Mouse (Mus musculus) left cerebral cortex, postnatal 4 days (tissue): ENCODE results near the gene Cdnf. TPM values are rescaled to one million over a fixed set of nuclear protein-coding genes. Genes with fewer than 3 reads are reported as not detected.

Source experiments
- DNase-seq: peaks from one replicate; pipeline ENCODE4 v3.0.0-alpha.2; 2022
- intact Hi-C: fragments of 180-260 bp; cut with DNase I; formaldehyde crosslinking; loops from one replicate; pipeline ENCODE4 v1.15.1; 2025
- total RNA-seq, 2 experiments: library from RNA; stranded (reverse); gene quantifications; 2 replicates each; pipeline ENCODE4 v1.2.3; 2021

Gene Cdnf
- under 1 TPM; 0.40 to 0.44 TPM for total RNA-seq

DNA sequence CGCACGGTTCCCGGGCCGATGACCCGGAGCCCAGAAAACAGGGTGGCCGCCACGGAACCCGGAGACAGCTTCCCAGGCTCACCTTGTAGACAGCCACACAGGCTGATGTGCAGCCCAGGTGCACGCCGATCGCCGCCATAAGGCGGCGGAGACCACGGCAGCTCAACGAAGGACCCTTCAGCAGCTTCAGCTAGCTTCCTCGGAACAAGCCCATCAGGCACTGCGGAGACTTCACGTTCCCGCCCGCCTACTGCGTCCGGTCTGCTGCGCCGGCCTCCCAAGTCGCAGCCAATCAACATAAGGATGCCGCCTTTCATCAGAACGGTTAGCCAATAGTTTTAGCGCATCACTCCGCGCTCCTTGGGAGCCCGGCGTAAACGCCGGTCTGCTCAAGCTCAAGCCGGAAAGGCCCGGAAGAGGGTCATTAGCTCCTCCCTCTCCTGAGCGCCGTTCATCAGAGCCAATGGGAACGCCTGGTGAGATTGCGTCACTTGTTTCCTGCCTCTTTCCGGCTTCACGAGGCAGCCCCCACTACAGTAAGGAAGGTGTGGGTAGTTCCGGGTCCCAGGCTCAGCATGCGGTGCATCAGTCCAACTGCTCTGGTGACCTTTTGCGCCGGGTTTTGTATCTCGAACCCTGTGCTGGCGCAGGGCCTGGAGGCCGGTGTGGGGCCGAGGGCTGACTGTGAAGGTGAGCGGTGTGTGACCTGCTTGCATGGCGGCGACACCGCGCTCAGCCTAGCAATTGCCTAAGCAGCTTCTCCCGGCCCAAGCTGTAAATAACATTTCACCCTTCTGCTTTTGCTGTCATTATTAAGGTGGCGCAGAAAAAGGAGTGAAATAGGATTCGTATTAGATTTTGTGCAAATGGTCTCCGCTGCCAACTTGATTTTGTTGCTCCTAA is at the start of gene Cdnf, which contains the start of the genes Gm45902 and Hspa14:
Gene Cdnf, plus strand, starts transcription at position 479 of the 903 bp plus-strand sequence.
Gene Gm45902, minus strand, starts transcription at position 239 of the 903 bp plus-strand sequence.
Gene Hspa14, minus strand, starts transcription at position 263 of the 903 bp plus-strand sequence.
- intact Hi-C loops, result no loop called here
- peak; percentile 95 for DNase-seq

DNA sequence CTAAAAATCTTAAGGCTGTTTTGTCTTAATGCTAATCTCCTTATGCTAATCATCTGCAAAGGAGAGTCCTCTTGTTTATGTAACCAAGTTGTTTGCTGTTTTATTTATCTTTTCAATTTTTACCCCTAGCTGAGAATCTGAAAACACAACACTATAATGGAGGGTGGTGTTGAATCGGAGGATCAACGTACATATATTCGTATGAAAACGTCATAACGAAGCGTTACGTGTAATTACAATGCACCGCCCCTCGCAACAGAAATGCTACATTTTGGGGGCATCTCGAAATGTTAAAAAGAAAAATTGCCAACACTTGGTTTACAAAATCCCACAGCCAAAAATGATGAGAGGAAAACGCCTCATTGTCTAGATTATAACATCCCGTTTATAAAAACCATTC is 38.9 kb upstream of the Cdnf start:
- intact Hi-C loops, result no loop called here
- DNase-seq, result no peak

- intact Hi-C loops, result no loop called here
- DNase-seq, result peak; percentile 68
These were observed 38.4 kb upstream of the Cdnf start for GRCm38 (mm10) chr2:3474361-3474805.

- DNase-seq, result peak; percentile 99
- intact Hi-C loops, result no loop called here
These were observed 38.0 kb upstream of the Cdnf start, which contains the start of gene Suv39h2 for GRCm38 (mm10) chr2:3474861-3475283. Suv39h2 (minus strand) TSS chr2:3475031.

- no peak for DNase-seq
- intact Hi-C loops, result no loop called here
These were observed 37.0 kb upstream of the Cdnf start for GRCm38 (mm10) chr2:3475746-3476251.

- no peak for DNase-seq
- intact Hi-C loops, result no loop called here
These were observed 32.6 kb upstream of the Cdnf start for GRCm38 (mm10) chr2:3480239-3480638.

- intact Hi-C loops, result no loop called here
- no peak for DNase-seq
These were observed 23.0 kb upstream of the Cdnf start for GRCm38 (mm10) chr2:3489816-3490215.

- intact Hi-C loops, result no loop called here
These were observed 18.9 kb upstream of the Cdnf start for GRCm38 (mm10) chr2:3493833-3494409.

GRCm38 (mm10) chr2:3499543-3499942 is 13.3 kb upstream of the Cdnf start:
- intact Hi-C loops, result no loop called here
- DNase-seq, result no peak

More at GRCm38 (mm10) chr2:3493833-3494409, 18.9 kb upstream of the Cdnf start:
- no peak for DNase-seq

DNA sequence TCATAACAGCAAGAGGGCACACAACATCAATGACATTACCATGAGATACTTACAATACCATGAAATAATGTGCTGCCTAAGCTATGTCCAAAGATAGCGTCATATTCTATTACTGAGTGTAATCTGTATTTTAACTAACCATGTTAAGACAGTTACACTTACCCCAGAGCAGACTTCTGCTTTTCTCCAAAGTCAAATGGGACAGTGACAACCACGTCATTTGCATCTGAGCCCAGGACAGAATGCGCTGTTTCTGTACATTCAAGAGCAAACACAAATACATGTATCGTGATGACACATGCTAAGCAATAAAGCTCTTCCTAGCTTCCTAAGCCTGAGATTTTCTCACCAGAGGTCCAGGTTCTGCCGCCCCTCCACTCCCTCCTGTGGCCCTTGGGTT is 11.9 kb upstream of the Cdnf start:
- intact Hi-C loops, result no loop called here
- no peak for DNase-seq

DNA sequence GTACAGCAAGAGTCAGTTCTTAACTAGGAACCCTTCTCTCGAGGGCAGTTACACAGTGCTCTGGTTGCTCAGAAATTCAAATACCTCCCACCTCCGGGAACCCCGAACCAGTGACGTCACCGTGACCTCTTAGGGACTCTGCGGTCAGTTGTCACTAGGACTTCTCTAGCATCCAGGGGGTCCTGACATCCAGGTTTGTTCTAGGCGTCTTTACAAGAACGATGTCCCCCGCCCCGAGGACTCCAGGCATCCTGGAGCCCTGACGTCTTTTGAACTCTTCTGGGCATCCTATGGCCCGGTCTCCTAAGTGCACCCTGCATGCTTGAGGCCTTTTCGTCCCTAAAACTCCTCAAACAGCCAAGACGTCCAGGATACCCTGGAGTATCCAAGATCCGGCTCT is 754 bp upstream of the Cdnf start:
- peak; percentile 11 for DNase-seq
- intact Hi-C loops, result no loop called here

- DNase-seq, result no peak
- intact Hi-C loops, result no loop called here
These were observed 9.7 kb downstream of the Cdnf start for GRCm38 (mm10) chr2:3522558-3522957.

GRCm38 (mm10) chr2:3526288-3526687 is 13.5 kb downstream of the Cdnf start:
- intact Hi-C loops, result no loop called here
- no peak for DNase-seq

GRCm38 (mm10) chr2:3541307-3542079 is 28.7 kb downstream of the Cdnf start:
- no peak for DNase-seq
- intact Hi-C loops, result loop anchor here (10.0 kb wide), 1 partner anchor 253 kb away; no protein-coding TSS in a partner anchor

DNA sequence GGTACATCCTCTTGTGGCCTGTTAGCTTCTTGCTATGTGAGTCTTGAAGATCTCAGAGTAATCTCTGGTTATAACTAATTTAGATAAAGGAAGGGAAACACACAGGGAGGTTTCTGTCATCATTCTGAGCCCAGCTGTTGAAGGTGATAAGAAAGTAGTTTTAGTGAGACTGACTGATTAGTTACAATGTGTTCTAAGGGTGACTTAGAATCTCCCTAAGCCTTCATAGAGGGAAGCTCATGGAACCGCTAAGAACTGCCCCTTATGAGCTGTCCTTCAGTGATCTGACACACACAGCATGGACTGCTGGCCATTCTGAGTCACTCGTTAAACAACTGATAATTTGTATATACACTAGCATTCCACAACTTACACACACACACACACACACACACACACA is 33.2 kb downstream of the Cdnf start:
- no peak for DNase-seq
- intact Hi-C loops, result loop anchor here (10.0 kb wide), 1 partner anchor 249 kb away; no protein-coding TSS in a partner anchor

GRCm38 (mm10) chr2:3546588-3546987 is 33.8 kb downstream of the Cdnf start:
- intact Hi-C loops, result loop anchor here (10.0 kb wide), 1 partner anchor 248 kb away; no protein-coding TSS in a partner anchor
- peak; percentile 61 for DNase-seq

DNA sequence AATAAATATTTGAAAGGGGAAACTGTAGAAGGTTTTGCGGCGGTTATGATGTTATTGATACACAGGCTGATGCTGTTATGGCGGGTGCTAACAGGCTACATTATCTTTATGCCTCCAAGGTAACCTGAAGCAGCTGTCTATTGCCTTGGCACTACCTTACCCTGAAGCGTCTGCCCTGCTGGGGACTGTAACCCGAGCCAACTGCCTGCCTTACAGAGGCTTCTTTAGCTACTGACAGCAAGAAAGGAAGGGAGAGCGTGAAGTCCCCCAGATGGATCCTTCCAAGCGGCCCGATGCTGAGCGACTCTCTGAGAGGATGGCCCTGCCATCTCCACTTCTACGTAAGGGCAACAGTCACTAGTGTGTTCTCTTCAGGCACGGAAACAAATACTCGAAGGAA is 57.4 kb downstream of the Cdnf start, which contains the start of gene Fam107b:
Gene Fam107b, plus strand, starts transcription at position 303 of the 400 bp plus-strand sequence.
- peak; percentile 59 for DNase-seq
- intact Hi-C loops, result no loop called here

DNA sequence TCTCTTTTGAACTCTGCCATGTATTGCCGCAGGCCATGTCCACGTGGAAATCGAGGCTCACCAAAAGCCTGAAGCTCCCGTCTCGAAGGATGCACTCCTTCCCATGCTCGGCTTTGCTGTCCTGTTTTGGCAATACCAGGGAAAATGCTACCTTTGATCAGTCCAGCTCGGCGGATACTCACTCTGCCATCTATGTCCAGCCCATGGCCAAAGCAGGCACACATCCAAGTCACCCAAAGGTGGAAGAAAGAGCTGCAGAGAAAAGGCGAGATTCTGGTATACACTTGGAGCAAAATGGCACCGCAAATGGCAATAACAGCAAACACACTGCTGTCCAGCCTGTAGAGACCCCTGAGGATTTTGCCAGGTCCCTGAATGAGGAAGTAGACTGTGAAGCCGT is 57.8 kb downstream of the Cdnf start:
- intact Hi-C loops, result no loop called here
- no peak for DNase-seq

DNA sequence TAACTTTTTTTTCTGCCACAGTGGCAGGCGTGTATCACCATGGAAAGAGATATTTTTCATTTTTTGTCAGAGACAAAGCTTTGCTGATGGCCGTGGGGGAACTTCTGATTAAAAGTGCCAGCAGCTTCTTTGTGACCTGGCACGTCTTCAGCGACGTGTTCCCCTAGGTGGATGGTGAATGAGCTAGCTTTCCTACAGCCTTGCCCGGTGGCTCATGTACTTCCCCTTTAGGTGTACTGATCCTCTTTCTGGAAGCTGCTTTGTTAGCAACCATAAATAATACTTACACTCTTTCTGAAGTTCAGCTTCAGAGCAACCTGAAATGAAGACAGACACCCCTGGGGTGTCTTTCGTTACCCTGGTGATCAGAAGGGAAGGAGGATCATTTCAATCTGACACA is 61.1 kb downstream of the Cdnf start:
- DNase-seq, result no peak
- intact Hi-C loops, result no loop called here

- intact Hi-C loops, result no loop called here
- no peak for DNase-seq
These were observed 62.3 kb downstream of the Cdnf start for GRCm38 (mm10) chr2:3575140-3575539.
